Mouse (Mus musculus) retina, postnatal 7 days (tissue): ENCODE results near the gene Atg16l2.

Source experiments
- DNase-seq: peaks from one replicate; pipeline ENCODE4 v3.0.0-alpha.2; 2012; ENCODE audit warnings: low read depth, low spot score

The Atg16l2 gene

DNA sequence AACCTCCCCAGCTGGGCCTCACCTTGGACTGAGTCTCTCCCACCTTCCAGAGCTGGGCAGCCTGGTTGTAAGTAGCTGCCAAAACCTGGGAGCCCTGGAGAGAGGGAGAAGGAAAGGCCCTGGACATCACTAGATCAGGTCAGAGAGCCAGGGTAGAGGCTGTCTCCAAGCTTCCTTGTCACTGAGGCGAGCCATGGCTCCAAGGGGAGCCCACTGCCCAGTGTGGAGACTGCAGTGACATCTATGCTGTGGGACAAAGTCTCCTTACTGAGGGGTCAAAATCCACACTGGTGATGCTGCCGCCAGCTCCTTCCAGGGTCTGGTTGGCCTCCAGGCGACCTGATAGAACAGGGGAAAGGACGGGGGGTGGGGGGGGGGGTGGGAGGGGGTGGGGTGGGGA lies 10.0 kb downstream of the Atg16l2 start:
- no peak for DNase-seq

DNA sequence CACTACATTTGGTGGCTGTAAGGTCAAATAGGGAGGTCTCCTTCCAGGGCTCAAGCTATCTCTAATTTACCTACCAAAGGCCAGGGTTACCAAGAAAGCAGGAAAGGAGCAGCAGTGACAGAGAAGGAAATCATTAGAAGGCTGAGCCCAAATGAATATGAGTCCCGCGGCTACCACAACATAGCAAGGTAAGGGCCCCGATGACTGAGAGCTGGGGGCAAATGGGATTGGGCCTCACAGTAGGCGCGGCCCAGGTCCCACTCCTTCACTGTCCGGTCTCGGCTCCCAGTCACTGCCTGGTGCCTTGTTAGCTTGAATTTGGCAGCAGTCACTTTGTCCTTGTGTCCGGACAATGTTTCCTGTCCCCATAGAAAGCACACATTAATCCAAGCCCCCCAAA lies 10.4 kb downstream of the Atg16l2 start:
- no peak for DNase-seq

DNA sequence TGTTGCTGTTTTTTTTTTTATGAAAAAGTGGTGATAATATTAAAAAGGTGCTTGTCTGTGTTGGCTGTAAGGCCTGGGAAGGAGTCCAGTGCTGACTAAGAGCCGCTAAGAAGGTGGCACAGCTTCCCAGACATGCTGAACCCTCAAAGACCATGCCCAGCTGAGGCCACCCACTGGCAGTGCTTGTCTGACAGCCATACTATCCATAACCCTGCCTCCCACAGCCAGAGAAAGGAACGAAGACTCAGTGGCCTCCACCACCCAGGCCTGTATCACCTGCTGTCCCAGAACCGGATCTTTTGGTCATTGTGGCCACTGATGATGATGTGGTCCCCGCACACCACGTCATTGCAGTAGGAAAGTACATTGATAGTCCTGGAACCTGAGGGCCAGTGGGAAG lies 10.8 kb downstream of the Atg16l2 start:
- no peak for DNase-seq

DNA sequence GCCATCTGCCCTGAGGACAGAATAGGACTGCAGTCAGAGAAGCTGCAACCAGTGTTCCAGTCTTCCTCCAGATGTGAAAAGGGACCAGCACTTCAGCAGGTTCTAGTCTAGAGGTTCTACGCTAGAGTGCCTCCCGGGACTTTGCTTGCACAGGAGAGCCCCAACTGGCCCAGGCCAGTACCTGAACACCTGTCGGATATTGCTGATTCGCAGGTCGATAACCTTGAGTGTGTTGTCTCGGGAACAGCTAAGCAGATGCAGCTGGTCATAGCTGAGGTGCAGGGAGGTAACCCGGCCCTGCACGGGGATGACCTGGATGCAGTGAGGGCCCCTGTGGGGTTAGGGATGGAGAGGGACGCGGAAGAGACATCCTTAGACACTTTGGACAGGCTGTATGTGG lies 11.7 kb downstream of the Atg16l2 start:
- DNase-seq = no peak

DNA sequence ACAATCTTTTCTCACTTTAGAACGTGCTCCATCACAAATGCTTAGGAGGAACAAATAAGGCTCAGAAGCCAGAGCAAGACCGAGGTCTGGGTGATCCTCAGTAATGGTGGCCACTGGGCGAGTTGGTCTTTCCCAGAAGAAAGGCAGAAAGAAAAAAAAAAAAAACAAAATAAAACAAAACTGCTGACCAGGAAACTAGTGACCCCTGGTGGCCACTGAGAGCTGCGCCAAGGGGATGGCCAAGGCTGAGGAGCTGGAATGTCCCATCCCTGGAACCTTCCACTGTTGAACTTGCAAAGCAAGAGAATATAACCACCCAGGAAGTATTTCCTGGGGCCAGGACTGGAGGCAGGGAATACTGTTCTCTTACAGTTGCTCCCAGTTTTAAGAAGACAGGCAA lies 13.6 kb downstream of the Atg16l2 start:
- no peak for DNase-seq

DNA sequence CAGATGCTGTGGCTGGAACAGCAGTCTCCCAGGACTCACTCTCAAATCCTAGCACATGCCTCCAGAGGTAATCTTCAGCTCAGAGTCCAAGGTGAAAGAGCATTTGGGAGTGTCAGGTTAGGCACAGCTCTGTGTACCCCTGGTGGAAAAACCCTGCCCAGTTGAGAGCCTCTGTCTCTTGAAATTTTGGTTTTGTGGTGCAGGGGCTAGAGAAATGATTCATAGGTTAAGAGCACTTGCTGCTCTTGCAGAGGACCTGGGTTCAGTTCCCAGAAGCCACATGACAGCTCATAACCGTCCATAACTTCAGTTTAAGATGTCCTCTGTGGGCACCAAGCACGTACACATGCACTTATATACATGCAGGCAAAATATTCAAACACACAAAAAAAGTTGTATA lies 14.2 kb downstream of the Atg16l2 start:
- no peak for DNase-seq

DNA sequence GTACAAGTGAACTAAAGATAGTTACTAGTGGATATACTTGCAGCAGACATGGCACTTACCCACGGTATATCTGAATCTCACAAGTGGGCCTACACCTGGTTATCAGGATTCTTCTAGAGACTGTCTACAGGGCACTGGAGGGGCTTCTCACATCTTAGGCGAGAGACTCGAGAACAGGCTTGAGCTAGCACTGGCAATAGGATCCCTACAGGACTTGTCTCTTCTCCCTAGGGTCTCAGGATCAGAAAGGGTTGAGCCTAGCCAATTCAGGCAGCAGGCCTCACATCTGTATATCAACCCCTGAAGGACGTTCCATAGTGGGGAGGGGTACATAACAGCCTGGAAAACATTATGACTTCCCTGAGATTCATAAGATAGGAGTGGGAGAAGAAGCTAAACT lies 15.2 kb downstream of the Atg16l2 start:
- no peak for DNase-seq

DNA sequence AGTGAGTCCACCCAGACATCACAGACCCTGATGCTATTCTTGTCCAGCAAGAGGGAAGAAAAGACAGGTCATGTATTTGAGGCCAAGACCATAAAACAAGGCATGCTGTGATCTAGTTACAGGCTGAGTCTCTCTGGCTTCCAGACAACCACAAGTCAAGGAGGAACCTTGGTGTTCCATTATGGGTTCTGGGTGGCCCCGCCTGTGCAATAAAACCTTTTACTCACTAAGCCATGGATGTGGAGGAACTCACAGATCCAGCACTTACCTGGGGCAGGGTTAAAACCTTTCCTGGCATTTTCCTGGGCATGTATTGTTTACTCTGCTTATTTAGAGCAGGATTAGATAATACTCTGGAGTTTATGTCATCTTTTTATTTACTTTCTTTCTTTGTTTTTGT lies 17.5 kb downstream of the Atg16l2 start:
- DNase-seq = no peak

DNA sequence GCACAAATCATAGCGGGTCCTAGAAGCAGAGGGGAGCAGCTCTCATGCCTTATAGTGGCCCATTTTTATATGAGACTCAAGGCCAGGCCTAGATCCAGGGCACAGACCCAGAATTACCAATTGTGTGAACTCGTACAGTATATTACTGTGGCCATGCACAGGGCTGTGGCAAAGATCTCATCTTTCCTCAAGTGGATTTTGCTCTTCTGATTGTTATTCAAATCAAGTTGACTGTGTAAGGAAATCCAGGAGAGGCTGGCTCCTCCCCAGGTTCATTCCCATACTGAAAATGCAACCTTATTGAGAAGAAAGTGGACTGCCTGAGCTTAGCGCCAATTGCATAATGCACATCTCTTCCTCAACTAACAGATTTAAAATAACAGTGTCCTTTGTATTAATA lies 19.3 kb downstream of the Atg16l2 start:
- no peak for DNase-seq

DNA sequence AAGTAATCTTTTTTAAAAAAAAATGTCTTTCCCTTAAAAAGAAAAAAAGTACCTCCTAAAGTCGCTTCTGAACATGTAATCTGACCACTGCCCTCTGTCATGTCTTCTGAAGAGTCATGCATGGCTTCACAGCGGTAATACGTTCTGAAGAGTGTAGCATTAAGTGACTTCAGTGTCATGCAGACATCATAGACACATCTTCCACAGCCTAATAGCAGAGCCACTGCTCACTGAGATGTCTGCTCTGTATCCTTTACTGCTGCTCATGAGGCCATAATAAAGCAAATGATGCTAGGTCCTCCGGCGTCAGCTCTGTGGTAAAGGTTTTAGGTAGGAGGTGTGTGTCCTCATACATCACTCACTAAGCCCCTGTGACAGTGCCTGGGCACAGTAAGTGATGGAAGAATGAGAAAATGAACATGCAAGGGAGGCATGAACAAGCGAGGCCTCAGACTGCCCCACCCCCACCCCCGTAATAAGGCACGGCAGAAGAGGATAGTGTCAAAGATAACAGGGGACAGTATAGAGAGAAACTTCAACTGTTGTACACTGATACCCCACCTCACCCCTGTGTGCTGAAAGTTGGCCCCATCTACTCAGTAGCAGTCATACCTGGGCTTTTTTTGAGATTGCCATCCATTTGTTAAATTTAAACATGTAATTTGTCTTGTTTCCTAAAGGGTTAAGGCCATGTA lies 29.4 kb downstream of the Atg16l2 start:
- no peak for DNase-seq

DNA sequence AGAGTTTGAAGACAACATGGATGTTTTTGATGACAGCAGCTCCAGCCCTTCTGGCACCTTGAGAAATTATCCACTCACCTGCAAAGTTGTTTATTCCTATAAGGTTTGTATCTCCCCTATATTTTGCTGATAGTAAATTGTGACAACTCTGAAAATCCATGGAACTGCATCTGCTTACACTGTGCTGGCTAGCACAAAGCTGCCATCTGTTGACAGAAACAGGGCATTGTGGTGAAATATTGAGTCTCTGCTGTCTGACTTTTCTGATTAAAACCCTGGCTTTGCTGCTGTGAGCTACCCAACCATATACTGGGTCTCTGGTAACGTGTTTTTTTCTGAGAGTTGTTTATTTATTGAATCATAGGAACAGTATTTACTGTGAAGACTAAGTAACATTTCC lies 30.4 kb downstream of the Atg16l2 start:
- DNase-seq = no peak

DNA sequence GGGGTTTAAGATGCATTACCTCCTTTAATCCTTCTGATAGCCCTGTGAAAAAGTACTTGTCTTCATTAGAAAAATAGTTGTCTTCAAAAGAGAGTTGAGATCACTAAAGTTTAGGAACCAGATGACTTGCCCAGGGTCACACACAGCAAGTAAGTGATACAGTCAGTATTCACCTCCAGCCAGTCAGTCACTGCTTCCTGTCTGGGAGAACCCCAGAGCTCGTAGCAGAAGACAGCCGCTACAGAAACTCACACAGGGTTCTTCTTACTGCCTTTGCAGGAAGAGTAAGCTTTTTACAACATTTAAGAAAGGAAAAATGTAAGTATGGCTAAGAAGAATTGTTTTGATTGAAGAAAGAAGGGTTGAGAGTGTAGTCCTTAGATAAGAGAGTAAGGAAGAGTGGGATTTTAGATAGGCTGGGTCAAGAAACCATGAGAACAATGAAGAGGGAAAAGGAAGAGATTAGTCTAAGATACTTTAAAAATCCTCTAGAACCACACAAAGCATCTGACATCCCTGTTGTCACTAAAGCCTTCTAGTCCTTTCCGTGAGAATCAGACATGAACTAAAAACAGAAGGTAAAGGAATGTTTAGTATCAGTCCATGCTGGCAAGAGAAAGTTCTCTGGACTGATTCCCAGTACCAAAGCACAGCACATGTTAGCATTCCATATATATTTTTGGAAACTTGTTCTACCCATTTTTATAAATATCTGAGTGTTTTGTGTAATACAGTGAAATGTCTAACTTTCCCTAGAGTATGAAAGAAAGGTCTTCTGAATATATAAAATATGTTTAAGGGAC lies 34.4 kb downstream of the Atg16l2 start:
- DNase-seq = no peak

DNA sequence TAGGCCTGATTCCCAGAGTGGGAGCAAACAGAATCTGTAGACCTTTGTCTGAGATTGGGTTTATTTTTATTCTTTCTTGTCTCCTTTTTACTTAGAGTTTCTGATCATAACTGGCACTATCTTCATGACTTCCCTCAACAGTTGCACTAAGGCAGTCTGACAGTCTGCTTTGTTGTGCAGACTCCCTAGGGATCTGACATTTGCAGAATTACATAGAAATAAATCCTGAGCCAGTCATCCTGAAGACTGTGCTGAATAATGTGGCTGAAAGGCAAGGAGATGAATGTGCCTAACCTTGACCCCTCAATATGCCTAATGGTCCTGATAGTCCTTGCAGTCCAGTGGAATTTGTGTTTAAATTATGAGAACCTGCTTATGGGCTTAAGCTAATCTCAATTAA lies 38.5 kb downstream of the Atg16l2 start:
- no peak for DNase-seq

DNA sequence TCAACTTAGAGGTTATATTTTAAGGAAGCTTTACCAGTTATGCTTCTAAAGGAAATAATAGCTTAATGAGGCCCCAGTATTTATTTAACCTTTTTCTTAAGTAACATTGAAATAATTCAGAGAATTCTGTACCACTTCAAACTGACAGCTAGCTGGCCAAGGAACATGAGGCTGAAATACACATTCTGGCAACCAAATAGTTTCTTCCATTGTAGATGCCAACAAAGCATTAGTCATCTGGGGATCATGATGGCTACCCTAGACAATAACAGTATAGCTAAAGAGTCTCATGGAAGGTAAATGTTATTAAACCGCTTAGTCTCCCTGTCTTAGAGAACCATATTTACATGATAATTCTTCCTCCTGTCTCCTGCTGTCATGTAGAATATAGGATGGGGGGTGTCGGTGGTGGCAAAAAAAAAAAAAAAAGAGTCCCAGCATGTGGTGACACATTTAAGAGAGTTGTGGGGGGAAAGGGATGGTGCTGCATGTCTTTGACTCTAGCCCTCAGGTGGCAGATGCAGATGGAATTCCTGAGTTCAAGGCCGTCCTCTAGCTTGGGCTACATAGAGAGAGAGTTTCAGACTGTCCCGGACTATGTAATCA lies 40.0 kb downstream of the Atg16l2 start:
- DNase-seq = no peak

DNA sequence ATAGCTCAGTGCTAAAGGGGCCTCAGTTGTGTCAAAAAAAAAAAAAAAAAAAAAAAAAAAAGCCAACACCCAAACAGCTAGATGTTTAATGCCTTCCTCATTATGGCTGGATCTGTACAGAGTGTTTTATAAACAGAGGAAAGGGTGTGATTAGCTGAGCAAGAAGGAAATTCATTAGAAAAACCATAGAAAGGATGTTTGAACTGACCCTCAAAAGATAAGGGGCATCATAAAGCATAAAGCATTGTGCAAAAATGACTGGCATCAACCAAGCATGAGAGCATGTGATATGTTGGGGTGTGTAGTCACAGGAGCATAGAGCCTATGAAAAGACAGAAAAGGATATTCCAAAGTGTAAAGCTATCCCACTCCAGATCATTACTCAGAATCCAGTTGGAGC lies 43.6 kb downstream of the Atg16l2 start:
- no peak for DNase-seq

DNA sequence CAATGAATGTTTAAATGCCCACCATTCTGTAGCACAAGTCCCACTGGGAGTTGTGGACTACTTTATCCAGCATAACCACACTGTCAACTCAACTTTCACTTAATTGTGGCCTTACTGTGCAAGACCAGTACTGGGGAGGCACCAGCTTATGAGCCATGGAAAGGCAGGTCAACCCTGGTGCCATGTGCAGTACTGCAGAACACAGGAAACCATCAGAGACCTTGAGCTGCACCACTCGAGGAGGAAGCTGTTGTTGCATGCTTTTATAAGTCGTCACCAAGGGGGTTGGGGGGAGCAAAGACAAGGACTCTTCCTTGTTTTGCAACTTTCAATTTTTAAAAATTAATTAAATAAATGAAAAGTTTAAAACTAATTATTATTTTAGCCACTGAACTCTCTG lies 49.0 kb downstream of the Atg16l2 start:
- no peak for DNase-seq

DNA sequence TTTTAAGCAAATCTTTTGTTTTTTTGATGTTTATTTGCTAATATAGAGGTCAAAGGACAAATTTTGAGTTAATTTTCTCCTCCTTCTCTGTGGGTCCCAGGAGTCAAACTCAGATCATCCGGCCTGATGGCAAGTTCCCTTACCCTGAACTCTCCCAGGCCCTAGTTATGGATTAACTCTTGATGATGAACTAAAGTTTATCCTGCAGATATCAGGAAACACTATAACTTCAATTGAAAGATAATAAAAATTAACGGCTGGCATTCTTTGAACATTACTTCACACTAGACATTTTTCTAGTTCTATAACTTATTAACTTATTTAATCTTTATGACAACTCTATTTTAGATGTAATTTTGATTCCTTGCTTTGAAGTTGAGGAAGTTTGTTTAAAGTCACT lies 52.9 kb downstream of the Atg16l2 start:
- DNase-seq = no peak

DNA sequence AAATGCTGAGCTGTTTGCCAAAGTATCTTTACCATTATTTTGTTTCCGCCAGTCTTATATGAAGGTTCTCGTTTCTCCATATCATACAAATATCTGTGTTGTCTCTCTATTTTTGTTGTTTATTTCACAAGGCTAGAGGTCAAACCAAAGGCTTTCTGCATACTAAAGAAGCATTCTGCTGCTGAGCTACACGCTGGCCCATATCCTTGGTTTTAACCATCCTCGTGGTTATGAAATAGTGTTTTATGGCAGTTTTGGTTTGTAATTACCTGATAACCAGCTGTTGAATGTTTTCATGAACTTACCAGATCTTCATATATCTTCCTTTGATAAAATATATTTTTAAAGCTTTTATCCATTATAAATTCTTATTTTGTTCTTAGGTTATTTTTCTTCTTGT lies 53.3 kb downstream of the Atg16l2 start:
- DNase-seq = no peak

DNA sequence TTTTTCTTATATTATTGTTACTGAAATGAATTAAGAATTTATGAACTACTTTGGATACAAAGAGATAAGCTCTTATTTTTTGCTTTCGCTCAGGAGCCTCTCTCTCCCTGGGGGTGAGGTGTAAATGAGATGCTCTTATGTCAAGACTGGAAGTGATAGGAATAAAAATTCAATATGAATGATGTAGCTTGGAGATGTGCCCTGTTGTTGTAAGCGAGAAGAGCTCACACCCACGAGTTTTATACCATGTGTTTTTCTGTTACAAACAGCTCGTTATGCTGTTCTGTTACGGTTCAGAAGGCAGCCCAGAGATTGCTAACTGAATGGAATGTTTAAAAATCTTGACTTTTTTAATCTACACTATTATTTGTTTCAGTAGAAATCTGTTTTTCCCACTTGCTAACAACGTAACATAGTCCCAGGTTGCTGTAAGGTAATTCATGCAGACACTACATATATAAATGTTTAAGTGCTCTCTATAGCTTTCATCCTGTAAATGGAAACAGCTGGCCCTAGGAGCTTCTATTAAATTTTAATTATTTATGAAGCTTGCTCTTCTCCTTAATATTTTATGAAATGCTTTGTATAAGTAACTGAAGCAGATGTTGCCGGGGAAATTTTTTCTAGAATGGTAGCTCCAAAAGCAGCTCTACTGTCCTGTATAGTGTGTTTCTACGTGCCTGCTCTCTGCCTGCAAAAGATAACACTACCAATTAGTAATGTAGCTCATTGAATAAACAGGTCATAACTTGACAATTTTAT lies 65.2 kb downstream of the Atg16l2 start:
- DNase-seq = no peak

DNA sequence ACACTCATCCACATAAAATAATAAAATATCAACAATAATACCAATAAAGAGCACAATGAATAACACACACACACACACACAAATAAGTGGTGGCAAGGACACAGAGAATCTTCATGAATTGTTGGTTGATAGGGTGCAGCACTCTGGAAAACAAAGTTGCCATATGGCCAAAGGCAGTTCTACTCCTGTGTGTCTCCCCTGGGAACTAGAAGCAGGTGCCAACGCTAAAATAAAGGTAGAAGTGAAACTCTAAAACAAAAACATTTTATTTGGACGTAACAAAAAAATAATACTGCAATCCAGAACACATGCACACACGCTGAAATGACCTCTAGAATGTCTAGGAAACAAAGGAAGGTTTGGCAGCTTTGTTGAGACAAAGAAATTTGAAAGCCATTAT lies 69.3 kb downstream of the Atg16l2 start:
- DNase-seq = no peak

DNA sequence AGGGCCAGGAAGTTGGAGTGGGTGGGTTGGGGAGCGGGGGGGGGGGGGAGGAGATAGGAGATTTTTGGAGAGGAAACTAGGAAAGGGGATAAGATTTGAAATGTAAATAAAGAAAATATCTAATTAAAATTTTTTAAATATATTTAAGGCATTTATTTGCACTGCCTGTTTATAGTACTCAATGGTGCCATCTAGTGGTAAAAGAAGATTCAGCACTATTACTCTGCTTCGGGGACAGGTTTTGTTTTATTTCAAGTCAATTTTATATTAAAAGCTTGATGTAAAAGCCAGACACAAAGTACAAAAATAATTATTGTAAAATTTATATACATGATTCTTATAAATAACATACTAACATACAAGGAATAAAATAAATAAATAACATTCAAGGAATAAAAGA lies 70.6 kb downstream of the Atg16l2 start:
- peak; percentile 20 for DNase-seq

DNA sequence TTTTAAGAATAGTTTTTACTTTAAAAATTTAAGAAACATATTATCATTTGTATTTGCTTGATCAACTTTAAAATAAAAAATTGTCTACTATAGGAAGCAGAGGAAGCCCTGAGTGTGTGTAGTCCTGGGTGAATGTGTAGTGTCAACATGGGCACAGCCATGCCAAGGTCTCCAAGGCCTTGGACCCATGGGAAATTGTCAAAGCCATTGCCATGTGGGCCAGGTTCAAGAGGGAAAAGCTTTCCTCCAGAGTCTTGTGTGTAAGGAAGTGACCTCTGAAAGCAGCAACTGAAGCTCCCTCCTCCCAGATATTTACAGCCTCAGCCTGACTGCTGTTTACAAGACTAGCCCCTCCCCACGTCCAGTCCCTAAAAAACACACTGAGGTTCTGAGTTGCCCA lies 72.7 kb downstream of the Atg16l2 start:
- no peak for DNase-seq
